Mouse (Mus musculus): Measurements from ENCODE around the gene Rtl8c. TPM values are rescaled to one million over a fixed set of nuclear protein-coding genes. Genes with fewer than 3 reads are reported as not detected.
A peak's percentile ranks its signal among the peaks of the same experiment; 100 is the strongest.
"Not testable (repeated sequence)": the region's sequence is repeated elsewhere in the genome, so short reads cannot be mapped to it uniquely, and the experiment has no call there.

The Rtl8c gene
- polyA plus RNA-seq, 1 experiment = 324 TPM

GRCm38 (mm10) chrX:53610571-53610970 is 2.7 kb downstream of the Rtl8c start:
- 0 out of 2 replicates have a peak, but pooled peaks cover 2% of the 10 kb centered on the region for H3K4me1 ChIP-seq (ENCODE audit: control insufficient read depth, insufficient read depth, low read length)

GRCm38 (mm10) chrX:53611395-53611794 is 3.6 kb downstream of the Rtl8c start:
- not testable (repeated sequence) for H3K27ac ChIP-seq (ENCODE audit: insufficient read depth, low read length); H3K27me3 ChIP-seq (ENCODE audit: control insufficient read depth, insufficient read depth, low read length); DNase-seq; H3K4me3 ChIP-seq (replicated peaks; ENCODE audit: insufficient read depth, low read depth, low read length); H3K4me1 ChIP-seq (ENCODE audit: control insufficient read depth, insufficient read depth, low read length)

More at GRCm38 (mm10) chrX:53610571-53610970, 2.7 kb downstream of the Rtl8c start:
- Histone ChIP-seq H3K27me3 (ENCODE audit: control insufficient read depth, insufficient read depth, low read length) (no peaks in the 10 kb centered on the region), H3K4me3 (replicated peaks; ENCODE audit: insufficient read depth, low read depth, low read length) (no peak overlapping the region), H3K27ac (ENCODE audit: insufficient read depth, low read length) (no peak overlapping the region)
- WGBS = 0% methylated on average over 3 of the region's 3 CpGs
- TF ChIP-seq CTCF (IDR thresholded peaks at IDR 0.05; ENCODE audit: borderline replicate concordance, insufficient read depth, low read depth, low read length) (peak; percentile 42; the same call in 1 of the 2 replicates), POLR2A (IDR thresholded peaks at IDR 0.05; ENCODE audit: borderline replicate concordance, insufficient read depth, low read length) (no peak)
- peak; percentile 52 to 67 for DNase-seq

- not testable (repeated sequence) for H3K4me1 ChIP-seq (ENCODE audit: control insufficient read depth, insufficient read depth, low read length); H3K27ac ChIP-seq (ENCODE audit: insufficient read depth, low read length); H3K27me3 ChIP-seq (ENCODE audit: control insufficient read depth, insufficient read depth, low read length); DNase-seq; H3K4me3 ChIP-seq (replicated peaks; ENCODE audit: insufficient read depth, low read depth, low read length)
- 34% methylated on average over 3 of the region's 3 CpGs for WGBS
Observed at GRCm38 (mm10) chrX:53638107-53638506, 30.3 kb downstream of the Rtl8c start.

GRCm38 (mm10) chrX:53642604-53642979 is 34.8 kb downstream of the Rtl8c start:
- not testable (repeated sequence) for H3K4me3 ChIP-seq (replicated peaks; ENCODE audit: insufficient read depth, low read depth, low read length); H3K4me1 ChIP-seq (ENCODE audit: control insufficient read depth, insufficient read depth, low read length); H3K27ac ChIP-seq (ENCODE audit: insufficient read depth, low read length); H3K27me3 ChIP-seq (ENCODE audit: control insufficient read depth, insufficient read depth, low read length)
- 10% methylated on average over 3 of the region's 4 CpGs for WGBS
- DNase-seq = peak; percentile 11 to 29

GRCm38 (mm10) chrX:53642980-53643961 is 35.4 kb downstream of the Rtl8c start, which contains the start of gene Rtl8a:
Gene Rtl8a, minus strand, starts transcription at chrX:53643682.
- peak within 1 kb of the TSS; percentile 43 for H3K4me3 ChIP-seq (replicated peaks; ENCODE audit: insufficient read depth, low read depth, low read length)
- not testable (repeated sequence) for H3K4me1 ChIP-seq (ENCODE audit: control insufficient read depth, insufficient read depth, low read length); H3K27me3 ChIP-seq (ENCODE audit: control insufficient read depth, insufficient read depth, low read length)
- DNase-seq = peak; percentile 82 to 85
- 15% methylated on average over 13 of the region's 50 CpGs for WGBS
- TF ChIP-seq POLR2A (IDR thresholded peaks at IDR 0.05; ENCODE audit: borderline replicate concordance, insufficient read depth, low read length) = peak; percentile 16; the same call in 1 of the 2 replicates
- peak within 1 kb of the TSS; percentile 85; the same call in 1 of the 2 replicates for H3K27ac ChIP-seq (ENCODE audit: insufficient read depth, low read length)

- WGBS = 77% methylated on average over 6 of the region's 6 CpGs
- no peaks in the 10 kb centered on the region for H3K4me1 ChIP-seq (ENCODE audit: control insufficient read depth, insufficient read depth, low read length)
- H3K27me3 ChIP-seq (ENCODE audit: control insufficient read depth, insufficient read depth, low read length) = no peaks in the 10 kb centered on the region
- no peak for TF ChIP-seq POLR2A (IDR thresholded peaks at IDR 0.05; ENCODE audit: borderline replicate concordance, insufficient read depth, low read length)
- no peak for TF ChIP-seq CTCF (IDR thresholded peaks at IDR 0.05; ENCODE audit: borderline replicate concordance, insufficient read depth, low read depth, low read length)
- no peak overlapping the region for H3K4me3 ChIP-seq (replicated peaks; ENCODE audit: insufficient read depth, low read depth, low read length)
- no peak for DNase-seq
- H3K27ac ChIP-seq (ENCODE audit: insufficient read depth, low read length) = no peak overlapping the region
Observed at GRCm38 (mm10) chrX:53645885-53646284, 38.1 kb downstream of the Rtl8c start.

GRCm38 (mm10) chrX:53652917-53653316 is 45.1 kb downstream of the Rtl8c start:
- not testable (repeated sequence) for H3K27me3 ChIP-seq (ENCODE audit: control insufficient read depth, insufficient read depth, low read length); H3K27ac ChIP-seq (ENCODE audit: insufficient read depth, low read length); DNase-seq; H3K4me1 ChIP-seq (ENCODE audit: control insufficient read depth, insufficient read depth, low read length); H3K4me3 ChIP-seq (replicated peaks; ENCODE audit: insufficient read depth, low read depth, low read length)
- 68% methylated on average over 4 of the region's 4 CpGs for WGBS

Other genes with a start within 250 kb of the Rtl8c start
- gene Mospd1, start 237.5 kb upstream of the Rtl8c start, polyA plus RNA-seq (2012; rRNA removed) = 11.3 and 11.9 TPM in 2 replicates
- gene Etd, start 173.1 kb upstream of the Rtl8c start, polyA plus RNA-seq (2012; rRNA removed) = not detected in 2 replicates
- not detected in 2 replicates for gene Gm14597, start 947 bp downstream of the Rtl8c start, polyA plus RNA-seq (2012; rRNA removed)
- 362 and 398 TPM in 2 replicates for gene Rtl8a, start 35.6 kb downstream of the Rtl8c start, polyA plus RNA-seq (2012; rRNA removed)
- 379 and 406 TPM in 2 replicates for gene Rtl8b, start 62.4 kb downstream of the Rtl8c start, polyA plus RNA-seq (2012; rRNA removed)
- gene 4930502E18Rik, start 116.8 kb downstream of the Rtl8c start, polyA plus RNA-seq (2012; rRNA removed) = 0.39 and 0.49 TPM in 2 replicates
- gene 1700013H16Rik, start 149.8 kb downstream of the Rtl8c start, polyA plus RNA-seq (2012; rRNA removed) = 0.11 TPM in 1 of 2 replicates, not detected in the other
- 0.06 and 0.10 TPM in 2 replicates for gene Zfp36l3, start 168.4 kb downstream of the Rtl8c start, polyA plus RNA-seq (2012; rRNA removed)
- 0.87 and 1.1 TPM in 2 replicates for gene Xlr, start 189.7 kb downstream of the Rtl8c start, polyA plus RNA-seq (2012; rRNA removed)

All from cerebellum, adult 2 months (tissue).